Mouse (Mus musculus) heart, postnatal 0 days (tissue): ENCODE data around the gene Neurl1b. TPM values are rescaled to one million over a fixed set of nuclear protein-coding genes. Genes with fewer than 3 reads are reported as not detected.

Experiments
- ATAC-seq: fragments of 200-750 bp; cut with Nextera tagmentation; 2 replicates; pipeline ENCODE4 v1.8.0; 2017; ENCODE audit warnings: low read depth, moderate number of reproducible peaks, moderate library complexity; ENCODE audit not compliant: insufficient read depth
- DNase-seq: peaks from one replicate; pipeline ENCODE4 v3.0.0-alpha.2; 2016; ENCODE audit warnings: low spot score
- H3K27ac ChIP-seq: fragments of 300-500 bp; sonication (generic); 2 replicates; pipeline ENCODE4 v1.5.1; 2014; ENCODE audit warnings: low read depth, mild to moderate bottlenecking
- H3K27me3 ChIP-seq: fragments of 300-500 bp; sonication (generic); 2 replicates; pipeline ENCODE4 v1.6.1; 2014; ENCODE audit warnings: low read length, mixed read lengths; ENCODE audit not compliant: control insufficient read depth, insufficient read depth
- H3K36me3 ChIP-seq: fragments of 300-500 bp; sonication (generic); replicated peaks from 2 replicates; pipeline ENCODE4 v1.6.1; 2014; ENCODE audit warnings: low read length, mixed read lengths; ENCODE audit not compliant: control insufficient read depth, insufficient read depth
- H3K4me1 ChIP-seq: fragments of 300-500 bp; sonication (generic); 2 replicates; pipeline ENCODE4 v1.6.1; 2014; ENCODE audit warnings: antibody characterized with exemption; ENCODE audit not compliant: control insufficient read depth, insufficient read depth
- H3K4me2 ChIP-seq: fragments of 300-500 bp; sonication (generic); 2 replicates; pipeline ENCODE4 v1.6.1; 2014; ENCODE audit warnings: low read depth, mild to moderate bottlenecking, low read length, moderate library complexity
- H3K4me3 ChIP-seq: fragments of 300-500 bp; sonication (generic); 2 replicates; pipeline ENCODE4 v1.5.1; 2014; ENCODE audit warnings: low read depth, low read length
- H3K9ac ChIP-seq: fragments of 300-500 bp; sonication (generic); replicated peaks from 2 replicates; pipeline ENCODE4 v1.6.1; 2014; ENCODE audit warnings: low read depth, low read length, mixed read lengths
- H3K9me3 ChIP-seq: fragments of 300-500 bp; sonication (generic); replicated peaks from 2 replicates; pipeline ENCODE4 v1.6.1; 2016; ENCODE audit warnings: low read length; ENCODE audit not compliant: control insufficient read depth
- CTCF ChIP-seq: IDR thresholded peaks from 2 replicates; pipeline ENCODE4 v1.5.1; 2016; ENCODE audit warnings: antibody characterized with exemption, control low read depth, low read depth
- EP300 ChIP-seq: IDR thresholded peaks from 2 replicates; pipeline ENCODE4 v1.6.1; 2016; ENCODE audit warnings: antibody characterized with exemption, low read depth
- WGBS: fragments of 180-500 bp; shearing (Covaris S2); extraction: QIAGEN DNeasy Blood & Tissue Kit; methylation state at CpG from one replicate; pipeline ENCODE4 v1.1.7; 2014; 5-methylcytosine and 5-hydroxymethylcytosine counted together
- polyA plus RNA-seq: library from polyadenylated mRNA; unstranded; fragments of >200 nt; fragmentation: Nextera tagmentation; extraction: Ambion mirVana; gene quantifications from 2 replicates; pipeline ENCODE4 v1.2.1, GENCODE M21; 2015
- total RNA-seq: library from RNA; depleted of rRNA; stranded (reverse); fragments of >200 nt; gene quantifications from 2 replicates; pipeline ENCODE4 v1.2.3, GENCODE M21; 2014; ENCODE audit warnings: low replicate concordance

Neurl1b gene
- total and polyA plus RNA-seq, 2 experiments from 2014 or later = 1.6 to 66.1 TPM

GRCm38 (mm10) chr17:26464972-26465371 lies 50.3 kb downstream of the Neurl1b start:
- ATAC-seq (peak; percentile 47), DNase-seq (peak; percentile 54)
- H3K9me3 ChIP-seq = no peaks in the 10 kb centered on the region
- H3K4me2 ChIP-seq = no peak overlapping the region
- H3K36me3 ChIP-seq = no peaks in the 10 kb centered on the region
- TF ChIP-seq EP300 (peak; percentile 93), CTCF (no peak)
- no peaks in the 10 kb centered on the region for H3K4me1 ChIP-seq
- H3K4me3 ChIP-seq = no peak overlapping the region
- no peak overlapping the region for H3K9ac ChIP-seq
- peak overlapping the region; percentile 60 for H3K27ac ChIP-seq
- H3K27me3 ChIP-seq = no peaks in the 10 kb centered on the region
- WGBS = 62% methylated on average over 7 of the region's 7 CpGs

GRCm38 (mm10) chr17:26466741-26467150 lies 52.1 kb downstream of the Neurl1b start:
- ATAC-seq (peak; percentile 34; the same call in 1 of the 2 replicates), DNase-seq (peak; percentile 72)
- WGBS = 18% methylated on average over 4 of the region's 4 CpGs
- no peaks in the 10 kb centered on the region for H3K4me1 ChIP-seq
- no peaks in the 10 kb centered on the region for H3K27me3 ChIP-seq
- TF ChIP-seq EP300 = no peak
- peak; percentile 91 for TF ChIP-seq CTCF
- no peak overlapping the region for H3K4me2 ChIP-seq
- H3K27ac ChIP-seq = no peak overlapping the region
- no peak overlapping the region for H3K9ac ChIP-seq
- H3K4me3 ChIP-seq = no peak overlapping the region
- no peaks in the 10 kb centered on the region for H3K9me3 ChIP-seq
- H3K36me3 ChIP-seq = no peaks in the 10 kb centered on the region

- ATAC-seq = no peak
- DNase-seq = no peak
- Histone ChIP-seq H3K4me2 (no peak overlapping the region), H3K4me3 (no peak overlapping the region), H3K9ac (no peak overlapping the region), H3K4me1 (no peaks in the 10 kb centered on the region), H3K36me3 (no peaks in the 10 kb centered on the region), H3K9me3 (no peaks in the 10 kb centered on the region), H3K27me3 (no peaks in the 10 kb centered on the region), H3K27ac (no peak overlapping the region)
- WGBS = 79% methylated on average over 4 of the region's 4 CpGs
- TF ChIP-seq EP300 (no peak), CTCF (no peak)
These were observed 53.0 kb downstream of the Neurl1b start for GRCm38 (mm10) chr17:26467619-26468018.

DNA sequence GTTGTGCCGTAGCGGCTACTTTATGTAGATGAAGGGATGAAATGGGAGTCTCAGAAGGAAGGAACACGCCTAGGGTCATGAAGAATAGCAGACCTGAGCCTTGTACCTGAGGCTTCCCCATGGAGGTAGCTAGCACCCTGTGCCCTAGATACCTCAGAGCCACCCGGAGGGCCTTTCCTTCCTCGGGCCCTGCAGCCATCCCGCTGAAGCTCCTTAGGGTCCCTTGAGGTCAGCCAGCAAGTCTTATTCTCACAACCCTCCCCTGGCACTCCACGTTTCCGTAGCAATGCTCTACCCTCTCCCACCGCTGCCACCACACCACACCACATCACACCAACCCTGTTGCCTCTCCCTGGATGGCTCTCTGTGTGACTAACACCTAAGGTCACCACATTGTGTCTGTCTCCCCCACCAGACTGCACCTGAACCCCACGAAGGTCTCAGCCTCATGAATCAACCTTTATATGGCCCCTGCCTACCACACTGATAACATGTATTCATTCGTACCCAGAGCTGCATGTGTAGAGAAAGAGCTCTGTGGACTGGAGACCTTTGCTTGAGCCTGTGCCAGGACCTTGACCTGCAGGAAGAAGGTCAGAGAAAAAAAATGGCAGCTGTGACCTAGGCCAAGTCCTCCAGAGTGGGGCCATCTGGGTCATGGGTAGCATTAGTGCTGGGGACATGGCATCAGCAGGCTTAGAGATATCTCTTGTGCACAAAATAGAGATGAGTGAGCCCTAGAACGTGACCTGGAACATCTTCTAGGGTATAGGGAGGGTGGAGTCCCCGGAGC lies 53.7 kb downstream of the Neurl1b start:
- Histone ChIP-seq H3K4me2 (no peak overlapping the region), H3K4me3 (no peak overlapping the region), H3K36me3 (no peaks in the 10 kb centered on the region), H3K27me3 (no peaks in the 10 kb centered on the region), H3K4me1 (no peaks in the 10 kb centered on the region), H3K9me3 (no peaks in the 10 kb centered on the region), H3K27ac (no peak overlapping the region), H3K9ac (no peak overlapping the region)
- DNase-seq = no peak
- ATAC-seq = no peak
- no peak for TF ChIP-seq EP300
- no peak for TF ChIP-seq CTCF
- 85% methylated on average over 13 of the region's 13 CpGs for WGBS

DNA sequence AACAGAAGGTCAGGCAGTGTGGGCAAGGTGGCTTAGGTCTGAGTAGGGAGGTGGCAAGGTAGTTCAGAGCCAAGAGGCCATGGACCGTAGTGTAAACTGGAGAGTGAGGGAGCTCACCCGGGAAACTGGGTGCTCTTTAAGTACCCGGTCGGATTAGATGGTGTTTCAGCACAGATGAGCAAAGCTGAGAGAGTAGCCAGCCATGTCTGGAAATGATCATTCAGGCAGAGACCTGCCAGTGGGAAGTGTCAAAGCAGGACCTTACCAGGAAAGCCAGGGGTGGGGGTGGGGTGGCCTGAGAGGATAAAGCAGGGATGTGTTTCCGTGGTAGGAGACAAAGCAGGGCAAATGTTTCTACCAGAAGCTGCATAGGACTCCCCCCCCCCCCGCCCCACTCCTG lies 62.2 kb downstream of the Neurl1b start:
- WGBS = 45% methylated on average over 6 of the region's 6 CpGs
- peaks cover 20% of the 10 kb centered on the region for H3K4me1 ChIP-seq
- no peaks in the 10 kb centered on the region for H3K27me3 ChIP-seq
- H3K4me2 ChIP-seq = no peak overlapping the region
- no peak overlapping the region for H3K9ac ChIP-seq
- H3K9me3 ChIP-seq = no peaks in the 10 kb centered on the region
- H3K36me3 ChIP-seq = no peaks in the 10 kb centered on the region
- no peak for ATAC-seq
- DNase-seq = no peak
- TF ChIP-seq CTCF (no peak), EP300 (no peak)
- H3K4me3 ChIP-seq = no peak overlapping the region
- H3K27ac ChIP-seq = no peak overlapping the region

- 38% methylated on average over 4 of the region's 4 CpGs for WGBS
- Histone ChIP-seq H3K4me1 (peaks cover 20% of the 10 kb centered on the region), H3K4me3 (no peak overlapping the region), H3K9ac (no peak overlapping the region), H3K9me3 (no peaks in the 10 kb centered on the region), H3K36me3 (no peaks in the 10 kb centered on the region), H3K4me2 (no peak overlapping the region), H3K27ac (no peak overlapping the region), H3K27me3 (no peaks in the 10 kb centered on the region)
- no peak for TF ChIP-seq EP300
- TF ChIP-seq CTCF = no peak
- DNase-seq (no peak), ATAC-seq (0 out of 2 replicates have a peak, but pooled peaks have one; percentile 28)
These were observed 64.0 kb downstream of the Neurl1b start for GRCm38 (mm10) chr17:26478672-26479071.
